Mouse (Mus musculus) gonadal fat pad, adult 2 months (tissue): ENCODE data around the gene Disp3. TPM values are rescaled to one million over a fixed set of nuclear protein-coding genes. Genes with fewer than 3 reads are reported as not detected.

Experiments used
- DNase-seq: peaks from one replicate; pipeline ENCODE4 v3.0.0-alpha.2; 2012; ENCODE audit warnings: low read depth
- polyA plus RNA-seq: library from polyadenylated mRNA; depleted of rRNA; stranded (reverse); fragments of >200 nt; gene quantifications from 2 replicates; pipeline ENCODE4 v1.2.3, GENCODE M21; 2012; rRNA removed

Disp3 gene
- polyA plus RNA-seq, 1 experiment, result 0.15 TPM

- DNase-seq, result no peak
Observed at GRCm38 (mm10) chr4:148218238-148218637, 69.5 kb downstream of the Disp3 start.

GRCm38 (mm10) chr4:148215264-148215900, 72.4 kb downstream of the Disp3 start:
- DNase-seq, result no peak

- DNase-seq, result no peak
Observed at GRCm38 (mm10) chr4:148214460-148215136, 73.2 kb downstream of the Disp3 start.

GRCm38 (mm10) chr4:148204873-148205232, 82.9 kb downstream of the Disp3 start:
- no peak for DNase-seq

- DNase-seq, result no peak
Observed at GRCm38 (mm10) chr4:148204061-148204872, 83.5 kb downstream of the Disp3 start.

- no peak for DNase-seq
Observed at GRCm38 (mm10) chr4:148203557-148203956, 84.2 kb downstream of the Disp3 start.

- DNase-seq, result no peak
Observed at GRCm38 (mm10) chr4:148198721-148199120, 89.0 kb downstream of the Disp3 start.

- no peak for DNase-seq
Observed at GRCm38 (mm10) chr4:148194400-148194799, 93.4 kb downstream of the Disp3 start.

- DNase-seq, result no peak
Observed at GRCm38 (mm10) chr4:148192707-148193245, 95.0 kb downstream of the Disp3 start.

Other genes with a start within 250 kb of the Disp3 start
- gene Clcn6, start 249.1 kb downstream of the Disp3 start, polyA plus RNA-seq, result 12.4 and 17.8 TPM in 2 replicates
- 43.2 and 48.2 TPM in 2 replicates for gene Mthfr, start 248.9 kb downstream of the Disp3 start, polyA plus RNA-seq
- 29.4 and 30.3 TPM in 2 replicates for gene Agtrap, start 199.9 kb downstream of the Disp3 start, polyA plus RNA-seq
- gene Mad2l2, start 157.6 kb downstream of the Disp3 start, polyA plus RNA-seq, result 34.8 and 38.1 TPM in 2 replicates
- gene Draxin, start 157.3 kb downstream of the Disp3 start, polyA plus RNA-seq, result 0.04 and 0.09 TPM in 2 replicates
- gene Fbxo6, start 135.8 kb downstream of the Disp3 start, polyA plus RNA-seq, result 68.1 and 72.5 TPM in 2 replicates
- 14.3 and 20.6 TPM in 2 replicates for gene Fbxo44, start 127.5 kb downstream of the Disp3 start, polyA plus RNA-seq
- 0.95 and 0.97 TPM in 2 replicates for gene Fbxo2, start 127.3 kb downstream of the Disp3 start, polyA plus RNA-seq
- gene Ubiad1, start 156.8 kb upstream of the Disp3 start, polyA plus RNA-seq, result 17.9 and 24.7 TPM in 2 replicates
- 35.9 and 40.9 TPM in 2 replicates for gene Mtor, start 160.6 kb upstream of the Disp3 start, polyA plus RNA-seq
- gene Angptl7, start 212.5 kb upstream of the Disp3 start, polyA plus RNA-seq, result 7.8 and 8.5 TPM in 2 replicates